In genomic region chr15:99225081-99225810, GRCm38 (mm10) we compare ENCODE assay signal across 8 mouse cellular contexts. TPM values are rescaled to one million over a fixed set of nuclear protein-coding genes. Genes with fewer than 3 reads are reported as not detected.
DNase-seq lines count a peak whose midpoint lies in the region; ATAC-seq and TF ChIP-seq lines count a peak whose summit lies in the region.

No protein-coding gene starts in this region.

- peak; percentile 45 for DNase-seq in adrenal gland, postnatal 10 days
- no peak for DNase-seq in adrenal gland, adult 8-10 months
- no peak for DNase-seq in thymus, adult 2 months
- DNase-seq in thymus, postnatal 25 days: no peak
- DNase-seq in right cerebral cortex, postnatal 4 days: peak; percentile 73
- no peak for DNase-seq in cerebellum, adult 8-10 months

- no peak for TF ChIP-seq CTCF in thymus, adult 2 months (IDR thresholded peaks at IDR 0.05; ENCODE audit: borderline replicate concordance, control insufficient read depth, extremely low read depth, insufficient read depth, low read length, poor library complexity)

- peak overlapping the region; percentile 44 for H3K4me3 ChIP-seq in thymus, adult 2 months (ENCODE audit: control insufficient read depth, insufficient read depth, low read length)
- peak overlapping the region; percentile 33 for H3K4me3 ChIP-seq in hindbrain, embryonic 16.5 days (ENCODE audit: low read length)
- H3K4me3 ChIP-seq in liver, embryonic 12.5 days: peak overlapping the region; percentile 52

- no peaks in the 10 kb centered on the region for H3K36me3 ChIP-seq in thymus, adult 2 months (ENCODE audit: control insufficient read depth, insufficient read depth, low read length)
- no peaks in the 10 kb centered on the region for H3K36me3 ChIP-seq in hindbrain, embryonic 16.5 days (ENCODE audit: control insufficient read depth, insufficient read depth, low read length)
- no peaks in the 10 kb centered on the region for H3K36me3 ChIP-seq in liver, embryonic 12.5 days

- ATAC-seq in hindbrain, embryonic 16.5 days: no peak
- ATAC-seq in liver, embryonic 12.5 days: no peak

- 9% methylated on average over 22 of the region's 22 CpGs for WGBS in thymus, adult 2 months
- 2% methylated on average over 22 of the region's 22 CpGs for WGBS in hindbrain, embryonic 16.5 days
- WGBS in liver, embryonic 12.5 days (ENCODE audit: insufficient replicate concordance): 2% methylated on average over 22 of the region's 22 CpGs

- peak overlapping the region; percentile 52 for H3K4me2 ChIP-seq in hindbrain, embryonic 16.5 days (ENCODE audit: low read length)
- peak overlapping the region; percentile 73 for H3K4me2 ChIP-seq in liver, embryonic 12.5 days

- no peak overlapping the region for H3K9ac ChIP-seq in hindbrain, embryonic 16.5 days (ENCODE audit: low read depth, low read length)
- H3K9ac ChIP-seq in liver, embryonic 12.5 days: no peak overlapping the region

- H3K9me3 ChIP-seq in hindbrain, embryonic 16.5 days (ENCODE audit: control insufficient read depth, low read length): no peaks in the 10 kb centered on the region
- no peaks in the 10 kb centered on the region for H3K9me3 ChIP-seq in liver, embryonic 12.5 days (replicated peaks)

- H3K27me3 ChIP-seq in thymus, adult 2 months (ENCODE audit: control insufficient read depth, insufficient read depth, low read length): peaks cover 47% of the 10 kb centered on the region
- peaks cover 66% of the 10 kb centered on the region for H3K27me3 ChIP-seq in hindbrain, embryonic 16.5 days (replicated peaks; ENCODE audit: control insufficient read depth, insufficient read depth, low read length)
- peaks cover 100% of the 10 kb centered on the region for H3K27me3 ChIP-seq in liver, embryonic 12.5 days (replicated peaks)

- no peak for TF ChIP-seq POLR2A in thymus, adult 2 months (IDR thresholded peaks at IDR 0.05; ENCODE audit: control insufficient read depth, extremely low read depth, insufficient read depth, low read length, poor library complexity)

- peaks cover 32% of the 10 kb centered on the region for H3K4me1 ChIP-seq in thymus, adult 2 months (replicated peaks; ENCODE audit: control insufficient read depth, insufficient read depth, low read length)
- H3K4me1 ChIP-seq in hindbrain, embryonic 16.5 days (ENCODE audit: control insufficient read depth, insufficient read depth, low read depth, low read length): peaks cover 23% of the 10 kb centered on the region
- peaks cover 21% of the 10 kb centered on the region for H3K4me1 ChIP-seq in liver, embryonic 12.5 days

- H3K27ac ChIP-seq in thymus, adult 2 months (ENCODE audit: control insufficient read depth, insufficient read depth, low read length): no peak overlapping the region
- H3K27ac ChIP-seq in hindbrain, embryonic 16.5 days (ENCODE audit: low read depth, low read length): no peak overlapping the region
- no peak overlapping the region for H3K27ac ChIP-seq in liver, embryonic 12.5 days

RNA-seq across cellular contexts. Expression of gene Kcnh3, which starts 0.6 kb away (rescaled TPM):
- total RNA-seq in adrenal gland, postnatal 10 days (2021): 1 to 10 TPM; 1.6 to 1.8 TPM
- 1 to 10 TPM in 3 of 4 experiments, under 1 TPM in 1; 0.70 to 1.9 (median 1.5) TPM for total RNA-seq in adrenal gland, adult 8-10 months (2022)
- 83.5 and 85.5 TPM in 2 replicates for polyA plus RNA-seq in thymus, adult 2 months (2012; rRNA removed)
- polyA plus RNA-seq in hindbrain, embryonic 16.5 days (2015; fragmentation: Nextera tagmentation; extraction: Ambion mirVana): 1.1 TPM in 2 replicates
- 0.10 TPM in 1 of 2 replicates, not detected in the other for polyA plus RNA-seq in liver, embryonic 12.5 days (2016; fragmentation: Nextera tagmentation; extraction: Ambion mirVana)

RNA-seq across cellular contexts. Expression of gene Mcrs1, which starts 26.5 kb away (rescaled TPM):
- 10 to 100 TPM; 40.5 to 59.5 TPM for total RNA-seq in adrenal gland, postnatal 10 days (2021)
- 10 to 100 TPM; 43.9 to 54.3 (median 49.1) TPM for total RNA-seq in adrenal gland, adult 8-10 months (2022)
- 131 and 133 TPM in 2 replicates for polyA plus RNA-seq in thymus, adult 2 months (2012; rRNA removed)
- 204 and 215 TPM in 2 replicates for polyA plus RNA-seq in hindbrain, embryonic 16.5 days (2015; fragmentation: Nextera tagmentation; extraction: Ambion mirVana)
- 71.8 and 77.0 TPM in 2 replicates for polyA plus RNA-seq in liver, embryonic 12.5 days (2016; fragmentation: Nextera tagmentation; extraction: Ambion mirVana)

Comparison
In these comparisons a context has a peak if more than half of its experiments do, and no peak if none do; other contexts are left out.
1. DNase-seq: peak in adrenal gland, postnatal 10 days (single experiment) and right cerebral cortex, postnatal 4 days (single experiment); none in adrenal gland, adult 8-10 months (single experiment), thymus, adult 2 months (single experiment), thymus, postnatal 25 days (single experiment) and cerebellum, adult 8-10 months (single experiment).
2. RNA of gene Kcnh3, which starts 0.6 kb away (polyA plus RNA-seq): 83.5 to 85.5 TPM in thymus, adult 2 months; 1.1 TPM in hindbrain, embryonic 16.5 days and 0.10 TPM in liver, embryonic 12.5 days; every median in the first group is over 10 times any median in the second.
3. Peak in every context shown above with its lines, with median percentiles within 50 percentile points of each other: H3K4me3 ChIP-seq.